Mouse (Mus musculus) kidney, adult 9 months (tissue): ENCODE data around the gene Zdhhc18.
"Not testable (repeated sequence)": the region's sequence is repeated elsewhere in the genome, so short reads cannot be mapped to it uniquely, and the experiment has no call there.

Source experiments
- DNase-seq: peaks from one replicate; pipeline ENCODE4 v3.0.0; 2022

Gene Zdhhc18

GRCm38 (mm10) chr4:133662945-133663344 lies 13.0 kb upstream of the Zdhhc18 start:
- no peak for DNase-seq

- DNase-seq: no peak
Observed at GRCm38 (mm10) chr4:133662421-133662820, 12.5 kb upstream of the Zdhhc18 start.

- DNase-seq: peak; percentile 97
Observed at GRCm38 (mm10) chr4:133660193-133661155, 10.5 kb upstream of the Zdhhc18 start.

GRCm38 (mm10) chr4:133659497-133660192 lies 9.7 kb upstream of the Zdhhc18 start:
- peak; percentile 89 for DNase-seq

- DNase-seq: peak; percentile 42
Observed at GRCm38 (mm10) chr4:133658729-133659128, 8.8 kb upstream of the Zdhhc18 start.

- no peak for DNase-seq
Observed at GRCm38 (mm10) chr4:133657829-133658458, 8.0 kb upstream of the Zdhhc18 start.

GRCm38 (mm10) chr4:133656997-133657396 lies 7.0 kb upstream of the Zdhhc18 start:
- DNase-seq: peak; percentile 48

- peak; percentile 87 for DNase-seq
Observed at GRCm38 (mm10) chr4:133656294-133656693, 6.3 kb upstream of the Zdhhc18 start.

- not testable (repeated sequence) for DNase-seq
Observed at GRCm38 (mm10) chr4:133654070-133654469, 4.1 kb upstream of the Zdhhc18 start.

GRCm38 (mm10) chr4:133652746-133653145 lies 2.8 kb upstream of the Zdhhc18 start:
- no peak for DNase-seq

- DNase-seq: no peak
Observed at GRCm38 (mm10) chr4:133651986-133652385, 2.0 kb upstream of the Zdhhc18 start.

- DNase-seq: no peak
Observed at GRCm38 (mm10) chr4:133651445-133651844, 1.5 kb upstream of the Zdhhc18 start.

- not testable (repeated sequence) for DNase-seq
Observed at GRCm38 (mm10) chr4:133649464-133649863, 490 bp downstream of the Zdhhc18 start.

GRCm38 (mm10) chr4:133645680-133646079 lies 4.3 kb downstream of the Zdhhc18 start:
- DNase-seq: no peak

- DNase-seq: no peak
Observed at GRCm38 (mm10) chr4:133645195-133645594, 4.8 kb downstream of the Zdhhc18 start.

GRCm38 (mm10) chr4:133634043-133634410 lies 15.9 kb downstream of the Zdhhc18 start:
- no peak for DNase-seq

- DNase-seq: peak; percentile 92
Observed at GRCm38 (mm10) chr4:133633332-133634042, 16.5 kb downstream of the Zdhhc18 start.

GRCm38 (mm10) chr4:133632483-133633327 lies 17.2 kb downstream of the Zdhhc18 start:
- no peak for DNase-seq

- DNase-seq: peak; percentile 55
Observed at GRCm38 (mm10) chr4:133631769-133632411, 18.1 kb downstream of the Zdhhc18 start.

- DNase-seq: peak; percentile 42
Observed at GRCm38 (mm10) chr4:133631071-133631768, 18.7 kb downstream of the Zdhhc18 start.
